Mouse (Mus musculus) bone marrow, adult 2 months (tissue): ENCODE measurements around the gene Gpatch4. TPM values are rescaled to one million over a fixed set of nuclear protein-coding genes. Genes with fewer than 3 reads are reported as not detected.
A peak's percentile ranks its signal among the peaks of the same experiment; 100 is the strongest.

Source experiments
- H3K27ac ChIP-seq: fragments of 200-500 bp; 2 replicates; pipeline ENCODE4 v1.5.1; 2012; ENCODE audit warnings: low read depth, mild to moderate bottlenecking, control low read depth, inconsistent platforms, low read length; ENCODE audit not compliant: control insufficient read depth, poor library complexity, insufficient read depth
- H3K4me1 ChIP-seq: fragments of 200-500 bp; 2 replicates; pipeline ENCODE4 v1.6.1; 2011; ENCODE audit warnings: low read length; ENCODE audit not compliant: control insufficient read depth, insufficient read depth
- H3K4me3 ChIP-seq: fragments of 200-500 bp; replicated peaks from 2 replicates; pipeline ENCODE3; 2011; ENCODE audit warnings: mild to moderate bottlenecking, low read depth, low read length, control low read depth; ENCODE audit not compliant: control insufficient read depth
- CTCF ChIP-seq: fragments of 200-500 bp; IDR thresholded peaks from 2 replicates; pipeline ENCODE4 v1.5.1; 2011; ENCODE audit warnings: low read length, control low read depth; ENCODE audit not compliant: control insufficient read depth, insufficient read depth
- POLR2A ChIP-seq: fragments of 200-500 bp; IDR thresholded peaks from 2 replicates; pipeline ENCODE4 v1.6.1; 2011; ENCODE audit warnings: low read depth, mild to moderate bottlenecking, control low read depth, low read length, borderline replicate concordance; ENCODE audit not compliant: control insufficient read depth
- WGBS: fragments of 180-500 bp; shearing (Covaris S2); methylation state at CpG from one replicate; pipeline ENCODE4 v1.1.7; 2018; 5-methylcytosine and 5-hydroxymethylcytosine counted together
- polyA plus RNA-seq: library from polyadenylated mRNA; stranded (reverse); fragments of >200 nt; gene quantifications from 2 replicates; pipeline ENCODE4 v1.2.4, GENCODE M21; 2011; ENCODE audit warnings: low replicate concordance; ENCODE audit not compliant: missing spikeins, insufficient read depth, insufficient read length

Gene Gpatch4
- polyA plus RNA-seq, result 36.2 and 40.5 TPM in 2 replicates

GRCm38 (mm10) chr3:88042661-88043421 is at the start of gene Gpatch4:
Gene Gpatch4, plus strand, starts transcription at chr3:88043108.
- peak within 1 kb of the TSS; percentile 77 for H3K4me3 ChIP-seq
- TF ChIP-seq POLR2A, result 0 out of 2 replicates have a peak, but pooled peaks have one; percentile 34
- TF ChIP-seq CTCF, result no peak; the same call in 1 of the 2 replicates
- WGBS, result 11% methylated on average over 36 of the region's 36 CpGs
- no peak within 1 kb of the TSS for H3K27ac ChIP-seq
- no peaks in the 10 kb centered on the region for H3K4me1 ChIP-seq

DNA sequence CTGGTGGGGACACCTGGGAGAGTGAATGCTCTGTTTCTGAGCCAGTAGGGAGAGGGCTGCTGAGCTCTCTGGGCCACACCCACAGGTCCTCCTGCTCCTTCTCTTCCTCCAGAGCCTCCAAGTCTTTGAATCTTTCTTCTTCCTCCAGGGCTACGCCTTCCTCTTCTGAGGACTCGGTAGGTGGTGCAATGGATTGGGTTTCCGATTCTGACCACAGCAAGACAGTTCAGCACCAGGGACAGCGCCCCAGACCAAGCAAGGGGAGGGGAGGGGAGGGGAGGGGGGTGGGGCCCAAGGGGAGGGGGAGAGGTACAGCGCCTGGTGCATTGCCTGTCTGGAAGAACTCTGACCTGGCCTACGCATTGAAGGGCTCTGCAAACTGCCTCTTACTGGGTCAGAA is 49.5 kb upstream of the Gpatch4 start:
- H3K27ac ChIP-seq, result no peak overlapping the region
- H3K4me3 ChIP-seq, result no peak overlapping the region
- H3K4me1 ChIP-seq, result no peaks in the 10 kb centered on the region; the same call in 1 of the 2 replicates
- TF ChIP-seq POLR2A (no peak), CTCF (no peak)
- WGBS, result 5% methylated on average over 5 of the region's 6 CpGs

- Histone ChIP-seq H3K4me3 (no peak overlapping the region), H3K4me1 (no peaks in the 10 kb centered on the region; the same call in 1 of the 2 replicates), H3K27ac (no peak overlapping the region)
- TF ChIP-seq POLR2A, result no peak
- no peak for TF ChIP-seq CTCF
- WGBS, result 31% methylated on average over 11 of the region's 11 CpGs
These were observed 47.6 kb upstream of the Gpatch4 start for GRCm38 (mm10) chr3:87995331-87995730.

DNA sequence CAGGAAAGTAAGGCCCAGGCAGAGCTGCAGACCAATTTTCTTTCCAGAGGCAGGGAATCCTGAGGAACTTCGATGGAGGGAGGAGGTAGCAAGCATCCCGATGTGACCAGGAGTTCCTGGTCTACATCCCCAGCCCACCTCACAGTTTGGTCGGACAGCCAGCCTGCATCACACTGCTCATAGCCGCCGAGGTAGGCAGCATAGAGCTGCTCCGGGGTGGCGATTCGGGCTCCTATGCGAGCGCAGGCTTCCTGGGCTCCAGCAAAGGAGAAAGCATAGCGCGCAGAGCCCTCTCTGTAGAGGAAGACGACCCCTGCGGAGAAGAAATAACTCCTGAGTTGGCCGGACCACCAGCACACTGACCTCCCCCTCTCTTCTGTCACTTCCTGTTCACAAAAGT is 46.5 kb upstream of the Gpatch4 start:
- Histone ChIP-seq H3K4me3 (no peak overlapping the region), H3K4me1 (no peaks in the 10 kb centered on the region; the same call in 1 of the 2 replicates), H3K27ac (no peak overlapping the region)
- TF ChIP-seq POLR2A (no peak), CTCF (no peak)
- WGBS, result 5% methylated on average over 15 of the region's 15 CpGs

- H3K4me1 ChIP-seq, result no peaks in the 10 kb centered on the region; the same call in 1 of the 2 replicates
- no peak overlapping the region for H3K27ac ChIP-seq
- no peak overlapping the region for H3K4me3 ChIP-seq
- WGBS, result 2% methylated on average over 49 of the region's 49 CpGs
- no peak for TF ChIP-seq POLR2A
- no peak for TF ChIP-seq CTCF
These were observed 45.8 kb upstream of the Gpatch4 start for GRCm38 (mm10) chr3:87996971-87997614.

DNA sequence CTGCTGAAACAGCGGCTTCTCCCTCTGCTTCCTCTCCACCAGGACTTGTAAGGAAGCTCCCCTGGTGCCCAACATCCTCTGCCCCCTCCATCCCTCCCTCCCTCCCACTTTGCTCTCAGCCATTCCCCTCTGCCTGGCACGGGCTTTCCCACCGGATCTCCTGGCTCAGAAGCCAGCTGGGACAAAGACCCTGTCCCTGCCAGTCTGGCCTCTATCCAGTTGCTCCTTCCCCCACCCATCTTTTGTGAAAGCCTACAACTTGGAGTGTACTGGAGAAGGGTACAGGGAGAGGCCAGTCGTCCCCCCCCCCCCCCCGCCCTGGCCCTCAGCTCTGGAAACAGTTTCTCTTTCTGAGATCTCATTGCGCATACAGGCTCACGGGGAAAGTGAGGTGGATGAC is 44.2 kb upstream of the Gpatch4 start:
- Histone ChIP-seq H3K4me1 (no peaks in the 10 kb centered on the region; the same call in 1 of the 2 replicates), H3K27ac (no peak overlapping the region), H3K4me3 (no peak overlapping the region)
- WGBS, result 3% methylated on average over 7 of the region's 7 CpGs
- no peak for TF ChIP-seq POLR2A
- no peak for TF ChIP-seq CTCF

GRCm38 (mm10) chr3:87999243-87999895 is 43.5 kb upstream of the Gpatch4 start:
- Histone ChIP-seq H3K27ac (no peak overlapping the region; the same call in 1 of the 2 replicates), H3K4me3 (no peak overlapping the region), H3K4me1 (no peaks in the 10 kb centered on the region)
- 1% methylated on average over 38 of the region's 38 CpGs for WGBS
- TF ChIP-seq POLR2A (no peak), CTCF (no peak)

DNA sequence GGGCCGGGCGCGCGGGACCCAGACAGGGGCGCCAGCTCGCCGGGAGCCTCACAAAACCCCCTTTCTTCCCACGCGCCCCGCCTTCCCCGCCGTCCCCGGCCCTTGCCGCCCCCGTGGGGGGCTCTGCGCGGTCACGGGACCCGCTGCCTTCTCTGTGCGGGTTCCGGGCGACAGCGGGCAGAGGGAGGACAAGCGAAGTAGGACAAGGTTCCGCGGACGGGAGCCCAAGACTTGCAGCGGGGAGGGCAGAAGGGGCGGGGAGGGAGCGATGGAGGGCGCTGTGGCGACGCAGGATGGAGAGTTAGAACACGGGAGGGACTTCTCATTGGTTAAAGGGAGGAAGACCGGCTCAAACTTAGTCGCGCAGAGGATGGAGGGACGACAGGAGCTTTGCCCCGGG is 42.7 kb upstream of the Gpatch4 start, which contains the start of gene Bcan:
TSS of gene Bcan (minus strand) at position 50 of the 400 bp plus-strand sequence.
- Histone ChIP-seq H3K27ac (no peak within 1 kb of the TSS; the same call in 1 of the 2 replicates), H3K4me1 (no peaks in the 10 kb centered on the region), H3K4me3 (no peak within 1 kb of the TSS)
- WGBS, result 1% methylated on average over 39 of the region's 39 CpGs
- TF ChIP-seq POLR2A (no peak), CTCF (no peak)
